Mouse (Mus musculus) ES-Bruce4 (cell line): ENCODE measurements around the gene Tmem192. TPM values are rescaled to one million over a fixed set of nuclear protein-coding genes. Genes with fewer than 3 reads are reported as not detected.

Source experiments
- H3K27ac ChIP-seq: 2 replicates; pipeline ENCODE4 v1.5.1; 2012; ENCODE audit warnings: low read length, inconsistent platforms; ENCODE audit not compliant: insufficient read depth
- H3K27me3 ChIP-seq: 2 replicates; pipeline ENCODE4 v1.6.1; 2012; ENCODE audit warnings: mild to moderate bottlenecking, low read length, inconsistent platforms; ENCODE audit not compliant: control insufficient read depth, poor library complexity, insufficient read depth, severe bottlenecking
- H3K36me3 ChIP-seq: 2 replicates; pipeline ENCODE4 v1.6.1; 2012; ENCODE audit warnings: inconsistent platforms, mild to moderate bottlenecking, low read length, moderate library complexity; ENCODE audit not compliant: control insufficient read depth, poor library complexity, insufficient read depth, severe bottlenecking
- H3K4me1 ChIP-seq: one replicate; pipeline ENCODE4 v1.8.1; 2011; ENCODE audit warnings: low read length; ENCODE audit not compliant: control insufficient read depth, insufficient read depth
- H3K4me3 ChIP-seq: 2 replicates; pipeline ENCODE4 v1.5.1; 2011; ENCODE audit warnings: low read depth, mild to moderate bottlenecking, low read length
- H3K9ac ChIP-seq: 2 replicates; pipeline ENCODE4 v1.6.1; 2012; ENCODE audit warnings: low read depth, mild to moderate bottlenecking, inconsistent platforms; ENCODE audit not compliant: poor library complexity, severe bottlenecking
- H3K9me3 ChIP-seq: replicated peaks from 2 replicates; pipeline ENCODE4 v1.6.1; 2012; ENCODE audit warnings: mild to moderate bottlenecking, low read length, inconsistent platforms; ENCODE audit not compliant: control insufficient read depth, poor library complexity, insufficient read depth, severe bottlenecking
- CTCF ChIP-seq: IDR thresholded peaks from one replicate; pipeline ENCODE4 v1.8.1; 2011; ENCODE audit warnings: low read depth, low read length
- EP300 ChIP-seq: IDR thresholded peaks from 2 replicates; pipeline ENCODE4 v1.6.1; 2011; ENCODE audit warnings: low read depth, low read length; ENCODE audit not compliant: insufficient read depth
- POLR2A ChIP-seq: IDR thresholded peaks from one replicate; pipeline ENCODE4 v1.8.1; 2011; ENCODE audit warnings: low read length; ENCODE audit not compliant: insufficient read depth
- polyA plus RNA-seq: library from polyadenylated mRNA; stranded (reverse); fragments of >200 nt; gene quantifications from 2 replicates; pipeline ENCODE4 v1.2.4, GENCODE M21; 2011; ENCODE audit warnings: low read depth; ENCODE audit not compliant: missing spikeins, insufficient read depth, insufficient read length

Tmem192 gene
- 40.6 and 47.8 TPM in 2 replicates for polyA plus RNA-seq

GRCm38 (mm10) chr8:64946820-64947697 is at the start of gene Tmem192:
Tmem192 (plus strand) TSS chr8:64947185.
- no peaks in the 10 kb centered on the region for H3K9me3 ChIP-seq
- TF ChIP-seq EP300 (no peak), CTCF (no peak), POLR2A (peak; percentile 58)
- H3K4me1 ChIP-seq: no peaks in the 10 kb centered on the region
- peak within 1 kb of the TSS; percentile 69 for H3K4me3 ChIP-seq
- H3K9ac ChIP-seq: peak within 1 kb of the TSS; percentile 84
- H3K36me3 ChIP-seq: no peaks in the 10 kb centered on the region
- H3K27me3 ChIP-seq: no peaks in the 10 kb centered on the region
- H3K27ac ChIP-seq: no peak within 1 kb of the TSS

GRCm38 (mm10) chr8:64898710-64899109 is 48.3 kb upstream of the Tmem192 start:
- TF ChIP-seq CTCF (no peak), EP300 (no peak), POLR2A (no peak)
- Histone ChIP-seq H3K4me3 (no peak overlapping the region), H3K9ac (no peak overlapping the region), H3K9me3 (no peaks in the 10 kb centered on the region), H3K27me3 (no peaks in the 10 kb centered on the region), H3K36me3 (no peaks in the 10 kb centered on the region), H3K4me1 (no peaks in the 10 kb centered on the region), H3K27ac (no peak overlapping the region)

- Histone ChIP-seq H3K36me3 (no peaks in the 10 kb centered on the region), H3K9me3 (no peaks in the 10 kb centered on the region), H3K27me3 (no peaks in the 10 kb centered on the region), H3K9ac (no peak overlapping the region), H3K27ac (no peak overlapping the region), H3K4me3 (no peak overlapping the region), H3K4me1 (no peaks in the 10 kb centered on the region)
- TF ChIP-seq EP300 (no peak), CTCF (no peak), POLR2A (no peak)
Measured at GRCm38 (mm10) chr8:64900645-64901044, 46.3 kb upstream of the Tmem192 start.

GRCm38 (mm10) chr8:64901527-64902156 is 45.3 kb upstream of the Tmem192 start:
- H3K4me1 ChIP-seq: no peaks in the 10 kb centered on the region
- no peak overlapping the region for H3K9ac ChIP-seq
- H3K27me3 ChIP-seq: no peaks in the 10 kb centered on the region
- H3K36me3 ChIP-seq: no peaks in the 10 kb centered on the region
- no peak for TF ChIP-seq CTCF
- TF ChIP-seq POLR2A: no peak
- TF ChIP-seq EP300: no peak
- no peak overlapping the region for H3K27ac ChIP-seq
- H3K9me3 ChIP-seq: no peaks in the 10 kb centered on the region
- H3K4me3 ChIP-seq: no peak overlapping the region

- Histone ChIP-seq H3K4me1 (no peaks in the 10 kb centered on the region), H3K4me3 (no peak overlapping the region), H3K36me3 (no peaks in the 10 kb centered on the region), H3K9ac (no peak overlapping the region), H3K27ac (no peak overlapping the region), H3K27me3 (no peaks in the 10 kb centered on the region; the same call in 1 of the 2 replicates), H3K9me3 (no peaks in the 10 kb centered on the region)
- TF ChIP-seq EP300 (no peak), CTCF (no peak), POLR2A (no peak)
Measured at GRCm38 (mm10) chr8:64902191-64902590, 44.8 kb upstream of the Tmem192 start.
